Mouse (Mus musculus): Measurements from ENCODE around the gene Casc3.
"Not testable (repeated sequence)": the region's sequence is repeated elsewhere in the genome, so short reads cannot be mapped to it uniquely, and the experiment has no call there.

Casc3 gene

DNA sequence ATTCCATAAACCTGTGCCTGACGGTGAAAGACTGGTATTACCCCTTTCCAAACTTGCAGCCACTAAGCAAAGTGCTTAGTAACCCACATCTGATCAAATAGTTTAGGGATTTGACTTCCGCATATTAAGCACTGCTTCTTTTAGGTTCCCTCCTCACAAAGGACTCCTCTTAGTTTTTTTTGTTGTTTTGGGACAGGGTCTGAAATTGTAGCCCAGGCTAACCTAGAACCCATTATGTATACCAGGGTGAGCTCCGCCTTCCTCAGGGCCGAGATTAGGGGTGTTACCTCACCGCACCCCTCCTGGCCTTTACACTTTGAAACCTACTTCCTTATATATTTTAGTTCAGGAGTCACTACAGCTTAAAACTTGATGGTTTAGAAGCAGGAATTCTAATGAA is 14.9 kb upstream of the Casc3 start:
- no peak for DNase-seq (ENCODE audit: low spot score)

- no peak for DNase-seq (ENCODE audit: low spot score)
Observed at GRCm38 (mm10) chr11:98790631-98791205, 14.0 kb upstream of the Casc3 start.

- DNase-seq (ENCODE audit: low spot score), result no peak
Observed at GRCm38 (mm10) chr11:98791448-98791847, 13.3 kb upstream of the Casc3 start.

DNA sequence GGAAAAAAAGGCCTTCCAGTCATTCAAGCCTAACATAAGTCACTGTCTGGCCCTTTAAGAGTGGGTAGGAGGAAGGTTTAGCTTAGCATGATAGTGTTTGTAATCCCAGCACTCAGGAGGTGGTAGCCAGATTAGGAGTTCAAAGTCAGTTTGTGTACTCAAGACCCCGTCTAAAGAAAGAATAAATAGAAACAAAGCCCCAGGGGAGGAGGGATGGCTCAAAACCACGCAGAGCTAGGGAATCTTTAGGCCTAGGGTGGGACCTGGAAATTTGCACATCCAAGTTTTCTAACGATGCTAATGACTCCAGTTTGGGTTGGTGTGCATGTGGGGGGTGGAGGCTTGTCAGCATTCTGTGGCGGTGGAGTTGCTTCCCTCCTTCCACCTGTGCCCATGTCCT is 12.6 kb upstream of the Casc3 start:
- DNase-seq (ENCODE audit: low spot score), result no peak

- peak; percentile 81 for DNase-seq (ENCODE audit: low spot score)
Observed at GRCm38 (mm10) chr11:98794469-98795014, 10.2 kb upstream of the Casc3 start.

GRCm38 (mm10) chr11:98795015-98795713 is 9.5 kb upstream of the Casc3 start, which contains the start of gene Msl1:
Gene Msl1 (plus strand): TSS chr11:98795516.
- peak; percentile 88 for DNase-seq (ENCODE audit: low spot score)

DNA sequence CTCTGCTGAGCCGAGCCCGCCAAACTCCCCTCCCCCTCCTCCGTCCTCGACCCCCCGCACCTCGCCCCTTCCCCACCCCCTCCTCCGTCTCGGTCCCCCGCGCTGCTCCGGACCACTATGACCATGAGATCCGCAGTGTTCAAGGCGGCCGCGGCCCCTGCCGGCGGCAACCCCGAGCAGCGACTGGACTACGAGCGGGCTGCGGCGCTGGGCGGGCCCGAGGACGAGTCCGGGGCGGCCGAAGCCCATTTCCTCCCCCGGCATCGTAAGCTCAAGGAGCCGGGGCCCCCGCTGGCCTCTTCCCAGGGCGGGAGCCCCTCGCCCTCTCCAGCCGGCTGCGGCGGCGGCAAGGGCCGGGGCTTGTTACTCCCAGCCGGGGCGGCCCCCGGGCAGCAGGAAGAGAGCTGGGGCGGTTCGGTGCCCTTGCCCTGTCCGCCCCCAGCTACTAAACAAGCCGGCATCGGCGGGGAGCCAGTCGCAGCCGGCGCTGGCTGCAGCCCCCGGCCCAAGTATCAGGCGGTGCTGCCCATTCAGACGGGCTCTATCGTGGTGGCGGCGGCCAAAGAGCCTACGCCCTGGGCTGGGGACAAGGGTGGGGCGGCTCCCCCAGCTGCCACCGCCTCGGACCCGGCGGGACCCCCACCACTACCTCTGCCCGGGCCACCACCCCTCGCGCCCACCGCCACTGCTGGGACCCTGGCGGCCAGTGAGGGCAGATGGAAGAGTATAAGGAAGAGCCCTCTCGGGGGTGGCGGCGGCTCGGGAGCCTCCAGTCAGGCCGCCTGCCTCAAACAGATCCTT is 8.8 kb upstream of the Casc3 start:
- DNase-seq (ENCODE audit: low spot score), result peak; percentile 38

- DNase-seq (ENCODE audit: low spot score), result peak; percentile 80
Observed at GRCm38 (mm10) chr11:98796515-98797216, 8.0 kb upstream of the Casc3 start.

DNA sequence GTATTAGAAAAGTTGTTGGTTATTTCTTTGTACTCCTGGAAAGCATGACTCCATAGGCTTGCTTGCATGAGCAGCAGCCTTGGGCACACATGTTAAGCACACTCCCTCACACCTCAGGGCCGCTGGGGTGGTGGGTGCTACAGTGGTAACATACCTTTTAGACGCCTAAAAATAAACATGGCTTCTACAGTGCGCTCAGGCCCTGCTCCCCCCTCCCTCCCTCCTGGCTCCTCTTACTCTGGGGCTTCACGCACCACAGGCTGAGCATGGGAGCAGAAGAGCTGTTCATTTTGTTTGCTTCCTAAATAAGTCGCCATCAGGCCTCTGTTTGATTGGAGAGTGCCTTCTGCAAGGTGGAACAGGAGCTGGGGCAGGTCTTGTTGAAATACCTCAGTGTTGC is 7.4 kb upstream of the Casc3 start:
- DNase-seq (ENCODE audit: low spot score), result no peak

GRCm38 (mm10) chr11:98797909-98798308 is 6.8 kb upstream of the Casc3 start:
- DNase-seq (ENCODE audit: low spot score), result peak; percentile 40

- DNase-seq (ENCODE audit: low spot score), result peak; percentile 43
Observed at GRCm38 (mm10) chr11:98808417-98808816, 3.7 kb downstream of the Casc3 start.

- DNase-seq (ENCODE audit: low spot score), result peak; percentile 97
Observed at GRCm38 (mm10) chr11:98809457-98810290, 5.0 kb downstream of the Casc3 start.

DNA sequence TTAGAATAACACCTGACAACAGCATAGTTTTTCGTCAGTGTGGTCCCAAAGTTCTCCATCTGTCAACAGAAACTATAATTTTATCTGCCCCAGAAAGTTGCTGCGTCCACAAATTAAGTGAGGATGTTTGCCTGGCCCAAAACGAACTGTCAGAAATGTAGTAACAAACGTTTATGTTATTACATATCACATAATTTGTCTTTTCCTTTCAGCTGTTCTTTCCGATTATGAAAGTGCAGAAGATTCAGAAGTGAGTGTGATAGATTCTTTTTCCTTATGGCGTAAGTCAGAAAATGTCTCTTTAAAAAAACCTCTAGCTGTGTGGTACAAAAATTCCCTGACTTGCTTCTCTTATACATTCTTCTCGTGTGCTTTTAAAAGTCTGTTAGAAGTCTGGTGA is 6.0 kb downstream of the Casc3 start:
- DNase-seq (ENCODE audit: low spot score), result no peak

DNA sequence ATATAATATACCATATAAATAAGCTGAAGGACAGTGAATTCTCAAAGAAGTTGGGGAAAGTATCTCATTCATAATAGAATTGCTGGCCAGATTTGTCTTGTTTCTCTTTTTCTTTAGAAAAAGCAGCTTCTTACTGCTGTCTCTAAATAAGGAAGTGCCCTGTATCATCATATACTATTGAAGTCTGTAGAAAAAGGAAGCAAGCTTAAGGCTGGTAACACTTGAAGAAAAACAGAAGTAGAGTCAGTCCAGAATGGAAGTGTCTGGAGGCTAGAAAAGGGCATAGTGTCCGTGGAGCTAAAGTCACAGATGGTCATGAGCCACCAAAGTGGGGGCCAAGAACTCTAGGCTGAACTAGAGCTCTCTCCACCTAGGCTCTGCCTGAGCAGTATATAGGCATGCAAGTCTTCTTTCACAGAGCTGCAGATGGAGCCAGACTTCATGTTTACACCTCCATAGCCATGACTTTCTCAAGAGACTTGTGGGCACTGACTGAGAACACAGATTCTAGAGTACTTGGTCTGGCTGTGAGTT is 12.1 kb downstream of the Casc3 start:
- DNase-seq (ENCODE audit: low spot score), result no peak

- DNase-seq (ENCODE audit: low spot score), result no peak
Observed at GRCm38 (mm10) chr11:98820968-98821367, 16.3 kb downstream of the Casc3 start.

DNA sequence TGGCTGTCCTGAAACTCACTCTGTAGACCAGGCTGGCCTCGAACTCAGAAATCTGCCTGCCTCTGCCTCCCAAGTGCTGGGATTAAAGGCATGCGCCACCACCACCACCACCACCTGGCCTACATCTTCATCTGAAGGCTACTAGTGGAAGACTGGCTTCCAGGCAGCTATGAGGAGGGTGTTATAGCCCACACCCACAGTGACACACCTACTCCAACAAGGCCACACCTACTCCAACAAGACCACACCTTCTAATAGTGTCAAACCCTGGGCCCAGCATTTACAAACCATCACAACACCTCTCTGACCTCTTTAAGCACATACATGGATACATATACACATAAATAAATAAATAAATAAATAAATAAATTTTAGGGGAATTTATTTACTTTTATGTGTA is 21.4 kb downstream of the Casc3 start:
- not testable (repeated sequence) for DNase-seq (ENCODE audit: low spot score)

DNA sequence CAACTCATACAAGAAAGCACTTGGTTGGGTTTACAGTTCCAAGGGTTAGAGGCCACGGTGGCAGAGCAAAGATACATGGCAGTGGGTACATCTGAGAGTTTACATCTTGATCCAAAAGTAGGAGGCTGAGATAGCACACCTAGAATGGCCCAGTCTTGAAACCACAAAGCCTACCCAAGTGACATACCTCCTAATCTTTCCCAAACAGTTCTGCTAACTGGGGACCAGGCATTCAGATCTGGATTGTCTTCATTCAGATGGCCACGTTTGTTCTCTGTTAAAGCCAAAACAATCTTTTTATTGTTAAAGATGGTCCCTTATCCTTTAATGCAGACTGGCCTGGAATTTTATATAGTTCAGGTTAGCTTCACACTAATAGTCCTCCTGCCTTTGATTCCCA is 23.2 kb downstream of the Casc3 start:
- no peak for DNase-seq (ENCODE audit: low spot score)

DNA sequence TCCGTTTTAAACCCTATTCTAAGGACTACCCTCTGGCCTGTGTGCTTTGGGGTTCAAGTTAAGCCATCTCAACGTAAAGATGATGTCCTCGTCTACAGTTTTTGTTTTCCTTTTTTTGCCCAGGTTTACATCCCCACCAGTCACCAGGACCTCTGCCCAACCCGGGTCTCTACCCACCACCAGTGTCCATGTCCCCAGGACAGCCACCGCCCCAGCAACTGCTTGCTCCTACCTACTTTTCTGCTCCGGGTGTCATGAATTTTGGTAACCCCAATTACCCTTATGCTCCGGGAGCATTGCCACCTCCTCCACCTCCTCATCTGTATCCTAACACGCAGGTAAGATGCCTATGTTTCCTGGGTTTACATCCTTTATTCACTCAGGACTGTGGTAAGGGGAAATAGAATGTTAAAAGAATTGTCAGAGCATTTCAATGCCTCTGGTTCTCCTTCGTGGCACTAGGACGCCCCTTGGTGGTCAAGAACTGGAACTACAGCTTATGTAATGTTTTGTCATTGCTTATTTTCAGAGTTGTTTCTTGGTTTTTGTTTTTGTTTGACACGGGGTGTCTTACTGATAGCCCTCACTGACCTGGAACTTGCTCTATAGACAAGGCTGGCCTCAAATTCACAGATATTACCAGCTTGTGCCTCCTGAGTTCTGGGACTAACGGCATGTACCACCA is 24.5 kb downstream of the Casc3 start:
- peak; percentile 69 for DNase-seq (ENCODE audit: low spot score)

DNA sequence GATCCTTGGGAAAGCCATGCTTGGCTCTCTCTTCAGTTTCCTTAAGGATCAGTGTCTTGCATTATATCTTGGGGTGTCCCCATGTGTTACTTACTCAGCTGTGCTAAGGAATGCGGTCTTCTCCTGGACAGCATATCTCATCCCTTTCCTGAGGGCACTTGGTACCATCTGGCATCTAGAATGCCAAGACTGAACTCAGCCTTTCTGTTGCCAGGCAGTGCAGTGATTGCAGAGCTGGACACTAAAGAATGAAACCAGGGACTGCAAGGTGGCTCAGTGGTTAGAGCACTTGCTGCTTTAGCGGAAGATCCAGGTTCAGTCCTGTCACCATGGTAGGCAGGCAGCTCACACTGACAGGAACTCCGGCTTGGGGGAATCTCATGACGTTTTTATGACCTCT is 25.2 kb downstream of the Casc3 start:
- peak; percentile 35 for DNase-seq (ENCODE audit: low spot score)

GRCm38 (mm10) chr11:98835296-98835695 is 30.6 kb downstream of the Casc3 start:
- no peak for DNase-seq (ENCODE audit: low spot score)
